Mouse (Mus musculus): Measurements from ENCODE around the gene Nde1.

- TF ChIP-seq CTCF (IDR thresholded peaks at IDR 0.05; ENCODE audit: control insufficient read depth, insufficient read depth, low read length) (no peak), POLR2A (IDR thresholded peaks at IDR 0.05; ENCODE audit: borderline replicate concordance, control insufficient read depth, low read depth, low read length) (no peak)
These were observed 15.0 kb downstream of the Nde1 start for GRCm38 (mm10) chr16:14178041-14178440.

Measured in bone marrow, adult 2 months (tissue).